Mouse (Mus musculus): Measurements from ENCODE around the gene Brd2. TPM values are rescaled to one million over a fixed set of nuclear protein-coding genes. Genes with fewer than 3 reads are reported as not detected.
A peak's percentile ranks its signal among the peaks of the same experiment; 100 is the strongest.

Gene Brd2
- total RNA-seq, 2 experiments from 2014 or later = 70.3 to 88.9 TPM

DNA sequence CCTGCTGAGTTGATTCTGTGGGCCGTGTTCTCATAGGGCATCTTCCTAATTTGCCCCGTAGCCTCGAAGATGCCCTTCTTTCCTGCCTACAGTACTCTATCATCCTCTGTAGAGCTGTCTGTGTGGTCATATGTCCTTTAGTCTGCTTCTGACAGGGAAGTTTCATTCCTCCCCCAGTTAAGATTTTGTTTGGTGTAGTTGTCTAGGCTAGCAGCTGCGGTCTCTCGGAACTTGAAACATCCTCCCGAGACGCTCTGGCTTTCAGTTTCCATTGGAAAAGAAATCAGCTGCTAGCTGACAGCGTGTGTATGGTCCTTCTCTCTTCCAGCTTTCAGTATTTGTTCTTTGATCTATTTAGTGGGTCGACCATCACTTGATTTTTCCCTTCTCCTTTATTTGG is 17.6 kb downstream of the Brd2 start:
- DNase-seq = no peak
- no peak overlapping the region for H3K4me3 ChIP-seq
- no peak for TF ChIP-seq CTCF (IDR thresholded peaks at IDR 0.05)
- H3K27ac ChIP-seq = no peak overlapping the region
- intact Hi-C loops (cut with DNase I) = loop anchor here (5.0 to 10.0 kb wide), 2 partner anchors 68 to 130 kb away; partner anchors contain the start of genes Col11a2 and H2-Ob

DNA sequence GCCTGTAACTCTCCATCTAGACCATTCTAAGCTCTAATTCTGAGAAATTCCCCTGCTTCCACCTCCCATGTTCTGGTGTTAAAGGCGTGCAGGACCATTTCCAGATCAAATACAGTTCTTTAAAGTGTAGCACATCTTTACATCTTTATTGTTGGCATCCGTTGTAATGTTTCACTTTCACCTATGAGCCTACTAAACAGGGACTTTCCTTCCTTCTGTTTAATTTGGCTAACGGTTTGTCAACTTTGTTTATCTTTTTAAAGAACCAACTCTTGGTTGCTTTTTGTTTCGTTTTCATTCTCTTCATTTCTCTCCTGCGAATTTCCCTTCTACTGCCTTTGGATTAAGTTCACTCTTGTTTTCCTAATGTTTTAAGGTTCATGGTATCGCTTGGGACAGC is 19.6 kb downstream of the Brd2 start:
- DNase-seq = no peak
- Histone ChIP-seq H3K4me3 (no peak overlapping the region), H3K27ac (no peak overlapping the region)
- intact Hi-C loops (cut with DNase I) = loop anchor here (2.0 to 10.0 kb wide), 3 partner anchors 30 to 132 kb away; partner anchors contain the start of gene H2-Ob
- TF ChIP-seq CTCF (IDR thresholded peaks at IDR 0.05) = no peak

DNA sequence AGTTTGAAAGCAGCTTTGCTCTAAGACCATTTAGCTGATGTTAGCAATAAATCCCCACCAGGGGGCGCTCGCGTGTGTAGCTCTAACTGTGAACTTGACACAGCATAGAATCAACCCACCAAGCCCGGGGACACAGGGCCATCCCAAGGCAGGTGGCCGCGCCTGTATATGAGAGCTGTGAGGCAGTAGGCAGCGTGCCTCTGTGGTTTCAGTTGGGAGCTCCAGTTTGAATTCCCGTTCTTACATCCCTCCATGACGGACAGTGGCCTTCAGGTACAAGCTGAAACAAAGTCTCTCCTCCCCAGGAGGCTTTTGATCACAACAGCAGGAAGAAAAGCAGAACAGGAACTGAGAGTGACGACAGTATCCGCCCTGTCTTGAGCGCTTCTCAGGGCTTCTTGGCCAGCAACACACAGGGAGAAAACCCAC is 20.8 kb downstream of the Brd2 start:
- TF ChIP-seq CTCF (IDR thresholded peaks at IDR 0.05) = peak; percentile 93
- H3K4me3 ChIP-seq = peak overlapping the region; percentile 65
- intact Hi-C loops (cut with DNase I) = loop anchor here (2.0 to 10.0 kb wide), 3 partner anchors 31 to 133 kb away; partner anchors contain the start of gene H2-Ob
- DNase-seq = peak; percentile 93
- H3K27ac ChIP-seq = peak overlapping the region; percentile 65

DNA sequence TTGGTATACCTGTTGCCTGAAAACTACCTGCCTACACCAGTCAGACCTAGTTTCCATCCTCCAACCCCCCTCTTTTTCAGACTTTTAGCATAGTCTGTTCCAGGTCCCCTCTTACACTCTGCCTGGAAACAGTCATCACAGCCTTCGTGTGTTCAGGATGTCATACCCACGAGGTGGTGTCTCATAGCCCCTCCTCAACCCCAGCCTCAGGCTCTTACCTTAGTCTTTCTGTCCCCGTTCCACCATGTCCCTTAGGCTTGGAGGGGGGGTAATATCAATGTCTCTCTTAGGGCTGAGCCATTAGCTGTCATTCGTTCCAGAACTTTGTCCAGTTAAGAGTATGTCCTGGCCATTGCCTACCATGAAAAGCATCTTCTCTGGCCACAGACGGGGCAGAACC is 21.2 kb downstream of the Brd2 start:
- no peak overlapping the region for H3K4me3 ChIP-seq
- DNase-seq = no peak
- no peak overlapping the region for H3K27ac ChIP-seq
- intact Hi-C loops (cut with DNase I) = loop anchor here (10.0 kb wide), 1 partner anchor 134 kb away; the partner anchor contains the start of gene H2-Ob
- no peak for TF ChIP-seq CTCF (IDR thresholded peaks at IDR 0.05)

DNA sequence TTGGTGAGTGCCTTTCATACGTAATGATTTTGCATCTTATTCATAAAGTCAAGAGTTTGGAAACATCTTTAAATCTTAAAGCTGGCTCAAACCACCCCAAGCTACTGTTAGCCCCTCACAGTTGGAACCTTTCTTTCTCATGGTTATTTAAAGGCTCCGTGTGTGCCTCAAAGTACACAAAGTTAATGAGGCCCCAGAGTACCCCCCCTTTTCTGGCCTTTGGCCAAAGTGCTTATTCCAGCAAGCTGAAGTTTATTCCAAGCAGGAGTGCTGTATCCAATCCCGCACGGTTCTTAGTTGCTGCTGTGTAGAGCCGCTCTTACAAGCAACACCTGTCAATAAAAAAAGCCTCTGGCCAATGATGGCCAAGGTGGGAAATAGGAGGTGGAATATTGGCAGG is 22.9 kb downstream of the Brd2 start:
- DNase-seq = no peak
- intact Hi-C loops (cut with DNase I) = no loop called here
- no peak overlapping the region for H3K4me3 ChIP-seq
- H3K27ac ChIP-seq = no peak overlapping the region
- TF ChIP-seq CTCF (IDR thresholded peaks at IDR 0.05) = no peak

DNA sequence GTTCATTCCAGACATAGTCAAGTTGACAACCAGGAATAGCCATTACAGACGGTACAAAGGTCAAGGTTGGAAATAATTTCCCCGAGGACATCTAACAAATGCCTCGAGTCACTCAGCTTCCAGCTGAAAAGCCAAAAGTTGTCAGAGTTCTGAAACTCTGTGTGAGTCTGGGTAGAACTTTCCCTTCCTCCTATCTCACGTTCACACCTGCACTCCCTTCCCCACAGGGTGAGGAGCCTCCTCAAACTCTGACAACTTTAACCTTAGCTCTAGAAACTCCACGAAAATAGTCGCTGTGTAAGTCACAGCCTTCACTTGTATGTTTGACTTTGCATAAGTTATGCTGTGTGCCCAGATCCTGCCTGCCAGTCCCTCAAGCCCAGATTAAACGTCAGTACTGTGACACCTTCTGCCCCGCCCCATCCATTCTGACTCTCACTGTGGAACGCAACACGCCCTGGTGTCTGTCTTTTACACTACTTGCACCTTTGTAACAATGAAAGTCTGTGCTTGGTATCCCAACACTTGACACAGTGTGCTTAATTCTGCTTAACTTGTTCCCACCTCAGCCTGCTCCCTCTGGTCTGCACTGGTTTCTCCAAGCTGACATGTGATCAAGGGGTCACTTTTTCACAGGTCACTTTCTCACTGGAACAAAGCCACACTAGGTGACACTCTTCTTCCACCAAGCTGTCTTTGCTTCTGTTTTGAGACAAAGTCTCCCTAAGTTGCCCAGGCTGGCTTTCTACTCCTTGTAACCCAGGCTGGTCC is 23.5 kb downstream of the Brd2 start:
- intact Hi-C loops (cut with DNase I) = no loop called here
- TF ChIP-seq CTCF (IDR thresholded peaks at IDR 0.05) = no peak
- no peak overlapping the region for H3K27ac ChIP-seq
- no peak overlapping the region for H3K4me3 ChIP-seq
- DNase-seq = no peak

DNA sequence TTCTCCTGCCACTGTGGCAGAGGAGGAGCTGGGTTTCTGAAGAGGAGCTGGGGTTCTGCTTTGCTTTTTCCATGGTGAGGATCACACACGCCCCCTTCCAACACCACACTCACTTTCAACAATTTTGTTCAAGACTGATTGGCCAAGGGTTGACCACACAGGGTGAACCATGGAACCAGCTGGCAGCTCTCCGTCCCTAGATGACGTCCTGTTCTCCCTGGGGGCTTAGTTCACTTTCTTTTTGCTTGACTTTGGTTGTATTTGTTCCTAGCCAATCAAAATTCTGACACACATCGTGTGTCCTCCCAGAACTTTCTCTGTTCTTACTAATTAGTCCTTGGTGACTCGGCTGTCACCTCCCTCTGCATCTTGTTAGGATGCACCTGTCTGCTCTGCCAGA is 25.2 kb downstream of the Brd2 start:
- intact Hi-C loops (cut with DNase I) = no loop called here

DNA sequence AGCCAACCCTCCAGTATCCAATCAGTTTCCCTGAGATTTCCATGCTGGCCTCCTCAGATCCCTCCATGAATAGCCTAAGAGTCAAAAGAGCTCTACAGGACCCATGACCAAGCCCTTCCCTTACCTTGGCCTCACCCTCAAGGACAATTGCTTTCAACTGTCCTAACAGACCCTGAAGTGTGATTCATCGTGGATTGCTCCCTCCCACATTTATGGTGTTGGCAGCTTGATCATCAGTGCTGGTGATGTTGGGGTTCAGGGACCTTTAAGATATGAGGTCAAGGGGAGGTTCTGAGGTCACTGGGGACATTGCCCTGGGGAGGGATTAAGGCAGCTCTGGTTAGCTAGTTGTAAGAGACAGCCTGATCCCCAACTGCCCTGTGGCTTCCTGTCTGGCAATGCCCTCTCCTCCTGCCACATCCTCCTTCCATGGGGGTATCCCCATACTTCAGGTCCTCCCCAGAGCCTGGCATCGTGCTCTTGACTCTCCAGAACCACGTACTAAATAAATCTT is 25.9 kb downstream of the Brd2 start:
- Histone ChIP-seq H3K27ac (no peak overlapping the region), H3K4me3 (no peak overlapping the region)
- DNase-seq = no peak
- TF ChIP-seq CTCF (IDR thresholded peaks at IDR 0.05) = no peak
- intact Hi-C loops (cut with DNase I) = no loop called here

More for the DNA sequence above, 25.2 kb downstream of the Brd2 start:
- no peak for TF ChIP-seq CTCF (IDR thresholded peaks at IDR 0.05)
- Histone ChIP-seq H3K4me3 (no peak overlapping the region), H3K27ac (no peak overlapping the region)
- no peak for DNase-seq

DNA sequence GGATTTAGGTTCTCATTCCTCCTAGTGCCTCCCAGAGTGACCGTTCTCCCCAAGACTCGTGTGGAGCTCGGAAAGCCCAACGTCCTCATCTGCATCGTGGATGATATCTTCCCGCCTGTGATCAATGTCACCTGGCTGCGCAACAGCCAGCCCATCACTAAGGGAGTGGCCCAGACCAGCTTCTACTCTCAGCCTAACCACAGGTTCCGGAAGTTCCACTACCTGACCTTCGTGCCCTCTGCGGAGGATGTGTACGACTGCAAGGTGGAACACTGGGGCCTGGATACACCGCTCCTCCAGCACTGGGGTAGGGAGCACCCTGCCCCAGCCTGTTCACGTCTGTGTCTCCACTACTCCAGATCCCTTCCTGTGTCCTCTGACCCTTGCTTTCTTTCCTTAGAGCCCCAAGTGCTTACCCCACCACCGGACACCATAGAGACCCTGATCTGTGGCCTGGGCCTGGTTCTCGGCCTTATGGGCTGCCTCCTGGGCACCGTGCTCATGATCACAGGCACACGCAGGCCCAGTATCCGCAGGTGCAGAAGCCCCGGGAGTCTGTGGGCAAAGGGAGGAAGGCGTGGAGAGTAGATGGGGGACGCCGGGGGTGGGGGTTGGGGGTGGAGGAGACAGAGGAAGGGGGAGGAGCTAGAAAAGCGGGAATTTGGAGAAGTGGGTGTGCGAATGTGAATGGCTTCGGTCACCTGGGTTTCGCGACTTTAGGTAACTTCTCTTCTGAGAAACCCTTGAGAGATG is 28.0 kb downstream of the Brd2 start:
- DNase-seq = no peak
- no peak overlapping the region for H3K27ac ChIP-seq
- H3K4me3 ChIP-seq = no peak overlapping the region
- TF ChIP-seq CTCF (IDR thresholded peaks at IDR 0.05) = no peak
- intact Hi-C loops (cut with DNase I) = no loop called here

DNA sequence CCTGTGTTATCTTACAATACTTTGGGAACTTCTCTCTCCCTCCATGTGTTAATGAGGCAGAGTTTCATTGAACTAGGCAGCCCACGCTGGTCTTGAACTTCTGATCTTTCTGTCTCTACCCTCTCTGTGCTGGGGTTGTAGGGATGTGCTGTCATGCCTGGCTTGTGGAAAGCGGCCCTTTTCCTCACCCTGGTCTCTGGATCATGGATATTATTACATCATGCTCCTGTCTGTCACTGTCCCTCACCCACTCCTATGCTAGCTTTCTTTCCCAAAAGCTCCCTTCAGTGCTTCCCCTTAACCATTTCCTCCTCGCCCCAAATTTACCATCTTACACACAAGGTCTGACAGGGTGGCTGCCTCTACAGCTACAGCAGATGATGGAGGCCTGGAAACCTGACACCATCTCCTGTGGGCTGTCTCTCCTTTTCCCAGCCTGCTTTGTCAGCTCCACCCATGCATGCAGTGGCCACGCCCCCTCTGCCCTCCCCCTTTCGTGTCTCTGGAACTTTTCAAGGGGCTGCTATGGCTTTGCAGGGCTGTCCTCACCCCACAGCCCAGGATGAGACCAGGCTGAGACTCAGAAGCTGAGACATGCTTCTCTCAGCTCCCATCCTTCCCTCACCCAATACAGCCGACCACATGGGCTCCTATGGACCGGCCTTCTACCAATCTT is 29.1 kb downstream of the Brd2 start:
- no peak for TF ChIP-seq CTCF (IDR thresholded peaks at IDR 0.05)
- no peak overlapping the region for H3K27ac ChIP-seq

DNA sequence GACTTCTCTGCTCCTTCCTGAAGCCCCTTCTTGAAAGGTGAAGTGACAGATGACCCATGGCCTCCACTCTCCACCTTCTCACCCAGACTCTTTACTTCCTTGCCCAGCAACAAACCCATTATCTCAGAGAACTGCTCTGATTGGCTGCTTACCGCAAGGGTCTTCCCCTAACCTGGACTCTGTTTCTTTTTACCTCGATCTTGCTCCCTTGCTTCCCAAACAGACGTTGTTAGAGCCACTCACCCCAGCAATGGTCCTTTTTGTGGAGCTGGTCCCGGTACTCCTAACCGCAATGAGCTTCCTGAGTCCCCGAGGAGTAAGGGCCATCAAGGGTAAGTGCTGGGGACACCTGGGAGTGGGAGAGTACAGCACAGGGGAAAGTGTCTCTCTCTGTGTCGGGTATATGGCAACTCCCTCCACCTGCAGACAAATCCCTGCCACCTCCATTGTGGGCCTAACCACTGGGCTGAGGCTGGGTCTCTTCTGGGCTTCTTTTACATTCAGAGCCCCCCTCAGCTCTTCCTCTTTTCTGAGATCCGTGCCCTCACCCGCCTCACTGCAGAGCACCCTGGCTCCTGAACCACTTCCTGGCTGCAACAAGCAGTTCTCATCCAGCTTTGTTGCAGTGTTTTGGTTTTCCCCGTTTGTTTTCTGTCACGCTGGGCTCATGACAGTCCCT is 30.1 kb downstream of the Brd2 start, which contains the start of gene H2-Oa:
TSS of gene H2-Oa (plus strand) at position 144 of the 679 bp plus-strand sequence.
- intact Hi-C loops (cut with DNase I) = no loop called here
- TF ChIP-seq CTCF (IDR thresholded peaks at IDR 0.05) = no peak

More for the DNA sequence above, 29.1 kb downstream of the Brd2 start:
- intact Hi-C loops (cut with DNase I) = no loop called here
- no peak overlapping the region for H3K4me3 ChIP-seq
- no peak for DNase-seq

DNA sequence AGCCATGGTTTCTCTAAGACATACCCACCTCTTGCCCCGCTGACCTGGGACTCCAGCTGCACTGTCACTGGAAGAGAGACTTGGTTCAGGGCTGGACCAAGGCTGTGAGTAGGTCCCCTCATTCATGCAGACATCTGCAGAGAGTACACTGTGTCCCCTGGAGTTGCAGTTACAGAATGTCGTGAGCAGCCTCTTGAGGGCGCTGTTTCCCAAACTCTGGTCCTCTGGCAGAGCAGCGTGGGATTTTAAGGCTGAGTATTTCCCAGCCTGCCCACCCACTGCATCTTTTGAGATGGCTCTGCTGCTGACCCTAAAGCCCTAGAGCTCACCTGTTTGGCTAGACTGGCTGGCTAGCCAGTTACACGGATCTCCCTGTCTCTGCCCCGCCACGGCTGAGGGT is 31.5 kb downstream of the Brd2 start:
- peak; percentile 42; the same call in 1 of the 2 replicates for TF ChIP-seq CTCF (IDR thresholded peaks at IDR 0.05)
- H3K27ac ChIP-seq = no peak overlapping the region
- intact Hi-C loops (cut with DNase I) = no loop called here
- no peak for DNase-seq
- no peak overlapping the region for H3K4me3 ChIP-seq

More for the DNA sequence above, 30.1 kb downstream of the Brd2 start, which contains the start of gene H2-Oa:
- no peak for DNase-seq
- Histone ChIP-seq H3K27ac (no peak within 1 kb of the TSS), H3K4me3 (no peak within 1 kb of the TSS)

Data from gastrocnemius, adult 2 months (tissue).